ENCODE assay signal across 1 mouse cellular context in genomic region chr17:48427852-48428530, GRCm38 (mm10).
A peak's percentile ranks its signal among the peaks of the same experiment; 100 is the strongest.
TF ChIP-seq lines count a peak whose summit lies in the region.

No protein-coding gene starts in this region.

TF ChIP-seq in MEL, 35 proteins besides CTCF, POLR2A, EP300 and RAD21:
- TF ChIP-seq MXI1 (IDR thresholded peaks at IDR 0.05; ENCODE audit: low read depth, low read length) (no peak), ZKSCAN1 (IDR thresholded peaks at IDR 0.05; ENCODE audit: low read depth, low read length) (no peak), ELF1 (IDR thresholded peaks at IDR 0.05; ENCODE audit: low read depth, low read length) (no peak), ZNF384 (IDR thresholded peaks at IDR 0.05; ENCODE audit: low read depth, low read length) (peak; percentile 74), MAZ (IDR thresholded peaks at IDR 0.05; ENCODE audit: low read depth, low read length) (no peak)
